Mouse (Mus musculus) bone marrow, adult 2 months (tissue): ENCODE data around the gene Sertad2.

Source experiments
- CTCF ChIP-seq: fragments of 200-500 bp; IDR thresholded peaks from 2 replicates; pipeline ENCODE4 v1.5.1; 2011; ENCODE audit warnings: low read length, control low read depth; ENCODE audit not compliant: control insufficient read depth, insufficient read depth
- POLR2A ChIP-seq: fragments of 200-500 bp; IDR thresholded peaks from 2 replicates; pipeline ENCODE4 v1.6.1; 2011; ENCODE audit warnings: low read depth, mild to moderate bottlenecking, control low read depth, low read length, borderline replicate concordance; ENCODE audit not compliant: control insufficient read depth

DNA sequence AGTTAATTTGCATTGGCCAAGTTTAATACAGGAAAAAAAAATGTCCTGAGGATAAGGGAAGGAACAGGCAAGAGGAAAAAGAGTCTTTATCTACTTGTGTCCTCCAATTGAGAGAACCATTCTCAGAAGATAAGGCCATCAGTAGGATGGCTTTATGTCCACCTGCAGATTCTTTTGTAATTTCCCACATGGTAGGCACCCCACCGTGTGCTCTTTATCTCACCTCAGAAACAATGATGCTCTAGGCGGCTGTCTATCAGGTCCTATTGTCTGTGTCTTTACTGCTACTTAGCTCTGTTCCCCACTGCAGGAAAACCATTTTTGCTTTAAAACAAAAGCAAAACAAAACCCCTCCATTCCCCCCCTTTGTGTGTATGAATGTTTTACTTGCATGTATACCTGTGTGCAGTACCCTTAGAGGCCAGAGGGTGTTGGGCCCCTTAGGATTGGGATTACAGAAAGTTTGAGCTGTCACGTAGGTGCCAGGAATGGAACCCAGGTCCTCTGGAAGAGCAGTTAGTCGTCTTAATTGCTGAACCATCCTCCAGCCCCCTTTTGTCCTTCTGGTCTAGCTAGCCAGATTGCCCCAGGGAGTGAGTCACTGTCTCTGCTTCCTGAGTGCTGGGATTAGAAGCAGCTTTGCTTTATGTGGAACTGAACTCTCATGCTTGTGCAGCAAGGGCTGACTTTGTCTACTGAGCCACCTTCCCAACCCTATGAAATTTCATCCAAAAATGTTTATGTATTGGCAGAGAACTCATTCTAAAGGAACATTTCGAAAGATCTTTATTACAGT is 41.7 kb upstream of the Sertad2 start:
- TF ChIP-seq CTCF = no peak
- no peak for TF ChIP-seq POLR2A
